Mouse (Mus musculus): Measurements from ENCODE around the gene Saysd1. TPM values are rescaled to one million over a fixed set of nuclear protein-coding genes. Genes with fewer than 3 reads are reported as not detected.

The Saysd1 gene
- polyA plus RNA-seq (2014; fragmentation: Nextera tagmentation; extraction: Ambion mirVana): 9.7 and 12.7 TPM in 2 replicates

DNA sequence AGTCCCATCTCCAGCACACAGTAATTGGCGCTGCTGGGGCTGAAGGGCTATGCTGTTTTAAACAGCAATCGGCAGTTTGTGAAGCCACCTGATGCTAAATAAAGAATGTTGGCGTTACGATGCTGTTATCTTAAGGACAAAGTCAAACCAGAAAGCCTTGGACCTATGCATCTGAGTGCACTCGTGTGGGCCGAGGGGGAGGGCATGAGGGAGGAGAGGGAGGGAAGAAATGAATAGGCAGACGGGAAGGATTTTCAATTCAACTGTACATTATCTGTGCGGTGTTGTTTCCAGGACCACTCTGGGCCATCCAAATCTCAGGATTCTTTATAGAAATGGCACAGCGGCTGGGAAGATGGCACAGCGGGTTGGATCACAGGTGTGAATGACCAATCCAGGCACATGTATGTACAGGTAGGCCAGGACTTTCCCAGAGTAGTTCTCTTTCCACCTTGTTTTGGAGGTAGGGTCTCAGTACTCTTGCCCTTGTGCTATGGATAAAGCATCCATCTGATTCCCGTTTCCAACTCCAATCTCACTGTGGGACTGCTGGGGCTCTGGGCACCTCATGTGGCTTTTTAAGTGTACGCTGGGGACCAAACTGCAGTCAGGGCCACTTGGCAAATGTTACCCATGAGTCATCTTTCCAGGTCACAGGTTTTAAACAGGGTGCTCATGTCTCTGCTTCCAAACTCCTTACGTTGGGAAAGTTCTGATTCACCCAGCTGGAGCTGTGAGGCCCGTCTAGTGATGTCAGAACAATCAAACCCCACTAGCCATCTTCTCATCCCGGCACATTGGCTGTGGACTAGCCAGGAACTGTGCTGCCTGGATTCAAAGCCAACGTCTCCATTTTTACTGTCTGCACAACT is at the start of gene Saysd1:
Gene Saysd1, minus strand, starts transcription at position 51 of the 872 bp plus-strand sequence.
- H3K4me3 ChIP-seq (ENCODE audit: low read depth, low read length): no peak within 1 kb of the TSS
- H3K27me3 ChIP-seq (ENCODE audit: control insufficient read depth, insufficient read depth, low read length): no peaks in the 10 kb centered on the region
- H3K9me3 ChIP-seq (ENCODE audit: control insufficient read depth, low read length): no peaks in the 10 kb centered on the region
- H3K4me2 ChIP-seq (ENCODE audit: low read depth): no peak within 1 kb of the TSS
- H3K27ac ChIP-seq (ENCODE audit: low read depth, low read length): no peak within 1 kb of the TSS
- H3K4me1 ChIP-seq (ENCODE audit: control insufficient read depth, insufficient read depth, low read length): no peaks in the 10 kb centered on the region; the same call in 1 of the 2 replicates
- no peaks in the 10 kb centered on the region for H3K36me3 ChIP-seq (ENCODE audit: control insufficient read depth, insufficient read depth, low read length)
- ATAC-seq (ENCODE audit: insufficient read depth, low FRiP score, low TSS enrichment) (no peak), DNase-seq (ENCODE audit: low spot score) (no peak)
- no peak within 1 kb of the TSS for H3K9ac ChIP-seq (ENCODE audit: low read length)
- 87% methylated on average over 16 of the region's 16 CpGs for WGBS

DNA sequence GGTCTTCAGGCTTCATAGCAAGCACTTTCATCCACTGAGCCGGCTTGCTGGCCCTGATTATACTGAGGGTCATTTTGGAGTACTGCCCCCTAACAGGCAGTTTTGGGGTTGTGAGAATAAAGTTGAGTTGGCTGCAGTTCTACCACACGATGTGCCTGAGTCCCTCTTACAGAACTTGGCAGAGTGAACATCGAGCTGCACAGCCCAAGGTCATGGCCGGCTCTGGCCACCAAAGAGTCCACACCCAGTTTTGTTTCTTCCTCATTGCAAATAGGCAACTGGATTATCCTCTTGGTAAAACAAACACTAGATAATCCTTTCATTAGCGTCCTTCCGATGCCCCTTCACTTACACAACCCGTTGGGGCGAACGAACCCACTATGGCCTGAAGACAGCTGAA is 47.1 kb upstream of the Saysd1 start:
- H3K4me3 ChIP-seq (ENCODE audit: low read depth, low read length): no peak overlapping the region
- no peak for DNase-seq (ENCODE audit: low spot score)
- H3K4me2 ChIP-seq (ENCODE audit: low read depth): no peak overlapping the region
- H3K27ac ChIP-seq (ENCODE audit: low read depth, low read length): no peak overlapping the region
- no peaks in the 10 kb centered on the region for H3K27me3 ChIP-seq (ENCODE audit: control insufficient read depth, insufficient read depth, low read length)
- no peaks in the 10 kb centered on the region for H3K9me3 ChIP-seq (ENCODE audit: control insufficient read depth, low read length)
- no peak for ATAC-seq (ENCODE audit: insufficient read depth, low FRiP score, low TSS enrichment)
- peaks cover 23% of the 10 kb centered on the region for H3K4me1 ChIP-seq (ENCODE audit: control insufficient read depth, insufficient read depth, low read length)
- no peak overlapping the region for H3K9ac ChIP-seq (ENCODE audit: low read length)
- WGBS: 84% methylated on average over 9 of the region's 9 CpGs
- H3K36me3 ChIP-seq (ENCODE audit: control insufficient read depth, insufficient read depth, low read length): no peaks in the 10 kb centered on the region

DNA sequence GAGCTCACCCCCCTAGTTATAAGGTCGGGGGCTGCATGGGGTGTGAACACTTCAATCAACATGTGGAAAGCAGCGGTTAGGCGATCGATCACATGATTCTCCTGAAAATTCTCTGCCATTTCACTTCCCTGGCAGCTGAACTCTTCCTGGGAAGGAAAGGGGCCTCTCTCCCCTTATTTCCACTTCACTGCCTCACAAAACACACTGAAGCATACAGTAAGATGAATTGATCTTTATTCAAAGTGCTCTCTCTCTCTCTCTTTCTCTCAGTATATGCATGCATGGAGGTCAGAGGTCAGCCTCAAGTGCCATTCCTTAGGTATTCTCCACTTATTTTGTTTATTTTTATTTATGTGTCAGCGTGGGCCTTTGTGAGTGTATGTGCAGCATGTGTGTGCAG is 45.4 kb upstream of the Saysd1 start:
- H3K36me3 ChIP-seq (ENCODE audit: control insufficient read depth, insufficient read depth, low read length): no peaks in the 10 kb centered on the region
- H3K27me3 ChIP-seq (ENCODE audit: control insufficient read depth, insufficient read depth, low read length): no peaks in the 10 kb centered on the region
- H3K9me3 ChIP-seq (ENCODE audit: control insufficient read depth, low read length): no peaks in the 10 kb centered on the region
- no peak overlapping the region for H3K4me3 ChIP-seq (ENCODE audit: low read depth, low read length)
- WGBS: 63% methylated on average over 5 of the region's 5 CpGs
- no peak overlapping the region for H3K4me2 ChIP-seq (ENCODE audit: low read depth)
- DNase-seq (ENCODE audit: low spot score) (peak; percentile 33), ATAC-seq (ENCODE audit: insufficient read depth, low FRiP score, low TSS enrichment) (no peak)
- H3K4me1 ChIP-seq (ENCODE audit: control insufficient read depth, insufficient read depth, low read length): peaks cover 35% of the 10 kb centered on the region
- peak overlapping the region; percentile 6; the same call in 1 of the 2 replicates for H3K9ac ChIP-seq (ENCODE audit: low read length)
- H3K27ac ChIP-seq (ENCODE audit: low read depth, low read length): peak overlapping the region; percentile 68

DNA sequence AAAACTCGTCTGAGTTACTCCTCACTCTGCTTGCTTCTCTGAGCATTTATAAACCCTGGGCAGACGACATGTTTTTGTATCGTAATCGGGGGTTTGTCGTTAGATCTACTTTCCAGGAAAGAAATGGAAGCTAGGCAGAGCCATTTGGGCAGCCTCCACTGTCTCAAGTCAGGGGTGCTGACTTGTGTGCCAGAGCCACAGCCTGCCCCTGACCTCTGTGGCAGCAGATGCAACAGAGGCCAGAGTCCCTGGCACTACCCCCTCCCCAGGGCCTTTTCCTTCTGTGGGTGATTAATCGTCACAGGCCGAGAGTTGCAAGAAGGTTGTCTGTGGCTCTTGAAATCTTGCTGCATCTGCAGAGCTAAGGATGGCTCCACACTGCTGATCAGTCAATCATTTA is 44.3 kb upstream of the Saysd1 start:
- Histone ChIP-seq H3K4me1 (ENCODE audit: control insufficient read depth, insufficient read depth, low read length) (peaks cover 41% of the 10 kb centered on the region), H3K36me3 (ENCODE audit: control insufficient read depth, insufficient read depth, low read length) (no peaks in the 10 kb centered on the region), H3K27ac (ENCODE audit: low read depth, low read length) (no peak overlapping the region), H3K4me2 (ENCODE audit: low read depth) (no peak overlapping the region), H3K27me3 (ENCODE audit: control insufficient read depth, insufficient read depth, low read length) (no peaks in the 10 kb centered on the region), H3K4me3 (ENCODE audit: low read depth, low read length) (no peak overlapping the region), H3K9ac (ENCODE audit: low read length) (no peak overlapping the region), H3K9me3 (ENCODE audit: control insufficient read depth, low read length) (no peaks in the 10 kb centered on the region)
- no peak for ATAC-seq (ENCODE audit: insufficient read depth, low FRiP score, low TSS enrichment)
- 81% methylated on average over 7 of the region's 7 CpGs for WGBS
- DNase-seq (ENCODE audit: low spot score): no peak

DNA sequence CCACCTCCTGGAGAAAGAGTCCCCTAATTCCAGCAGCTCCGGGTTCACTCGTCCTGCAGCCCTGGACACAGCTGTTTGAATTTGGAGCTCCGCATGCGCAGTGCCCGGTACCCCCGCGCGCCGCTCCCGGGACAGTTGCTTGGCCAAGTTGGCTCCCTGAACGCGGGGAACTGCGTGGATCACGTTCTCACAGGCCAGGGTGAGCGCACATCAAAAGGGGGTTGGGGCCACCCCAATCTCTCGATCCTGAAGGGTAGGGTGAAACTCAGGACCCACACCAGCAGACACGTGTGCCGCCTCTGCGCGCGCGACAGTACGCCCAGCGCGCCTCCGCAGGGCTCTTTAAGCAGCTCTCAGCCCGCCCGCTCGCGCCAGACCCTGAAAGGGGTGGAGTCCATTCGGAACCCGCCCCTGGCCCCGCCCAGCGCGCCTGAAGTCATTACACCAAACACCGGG is 43.2 kb upstream of the Saysd1 start, which contains the start of gene Kcnk5:
Gene Kcnk5, minus strand, starts transcription at position 344 of the 456 bp plus-strand sequence.
- Histone ChIP-seq H3K9ac (ENCODE audit: low read length) (peak within 1 kb of the TSS; percentile 68), H3K36me3 (ENCODE audit: control insufficient read depth, insufficient read depth, low read length) (no peaks in the 10 kb centered on the region), H3K4me1 (ENCODE audit: control insufficient read depth, insufficient read depth, low read length) (peaks cover 41% of the 10 kb centered on the region), H3K27ac (ENCODE audit: low read depth, low read length) (no peak within 1 kb of the TSS), H3K9me3 (ENCODE audit: control insufficient read depth, low read length) (no peaks in the 10 kb centered on the region), H3K4me3 (ENCODE audit: low read depth, low read length) (peak within 1 kb of the TSS; percentile 57), H3K27me3 (ENCODE audit: control insufficient read depth, insufficient read depth, low read length) (no peaks in the 10 kb centered on the region), H3K4me2 (ENCODE audit: low read depth) (peak within 1 kb of the TSS; percentile 93)
- peak; percentile 94 for DNase-seq (ENCODE audit: low spot score)
- WGBS: under 1% methylated on average over 36 of the region's 36 CpGs
- ATAC-seq (ENCODE audit: insufficient read depth, low FRiP score, low TSS enrichment): peak; percentile 88

DNA sequence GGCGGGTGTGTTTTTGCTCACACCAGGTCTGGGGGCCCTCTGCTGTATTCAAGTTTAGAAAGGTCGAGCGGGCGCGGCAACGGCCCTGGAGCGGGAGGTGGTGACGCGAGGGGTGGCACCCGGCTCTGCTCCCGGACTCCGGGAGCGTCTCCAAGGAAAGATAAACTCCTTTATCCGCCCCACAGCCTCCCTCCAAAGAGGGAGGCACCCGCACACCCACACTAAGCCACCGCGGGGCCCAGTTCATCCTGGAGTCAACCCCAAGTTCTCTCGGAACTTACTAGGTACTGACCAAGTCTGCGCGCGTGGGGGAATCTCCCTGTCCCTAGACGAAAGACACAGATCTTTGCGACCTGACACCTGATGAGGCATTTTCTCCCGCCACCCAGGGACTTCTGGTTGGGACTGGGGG is 42.4 kb upstream of the Saysd1 start:
- H3K27ac ChIP-seq (ENCODE audit: low read depth, low read length): no peak overlapping the region
- ATAC-seq (ENCODE audit: insufficient read depth, low FRiP score, low TSS enrichment): no peak
- H3K27me3 ChIP-seq (ENCODE audit: control insufficient read depth, insufficient read depth, low read length): no peaks in the 10 kb centered on the region
- H3K4me2 ChIP-seq (ENCODE audit: low read depth): peak overlapping the region; percentile 93
- H3K9ac ChIP-seq (ENCODE audit: low read length): peak overlapping the region; percentile 68
- H3K4me1 ChIP-seq (ENCODE audit: control insufficient read depth, insufficient read depth, low read length): peaks cover 41% of the 10 kb centered on the region
- H3K9me3 ChIP-seq (ENCODE audit: control insufficient read depth, low read length): no peaks in the 10 kb centered on the region
- under 1% methylated on average over 24 of the region's 24 CpGs for WGBS
- DNase-seq (ENCODE audit: low spot score): no peak
- H3K4me3 ChIP-seq (ENCODE audit: low read depth, low read length): peak overlapping the region; percentile 57
- no peaks in the 10 kb centered on the region for H3K36me3 ChIP-seq (ENCODE audit: control insufficient read depth, insufficient read depth, low read length)

DNA sequence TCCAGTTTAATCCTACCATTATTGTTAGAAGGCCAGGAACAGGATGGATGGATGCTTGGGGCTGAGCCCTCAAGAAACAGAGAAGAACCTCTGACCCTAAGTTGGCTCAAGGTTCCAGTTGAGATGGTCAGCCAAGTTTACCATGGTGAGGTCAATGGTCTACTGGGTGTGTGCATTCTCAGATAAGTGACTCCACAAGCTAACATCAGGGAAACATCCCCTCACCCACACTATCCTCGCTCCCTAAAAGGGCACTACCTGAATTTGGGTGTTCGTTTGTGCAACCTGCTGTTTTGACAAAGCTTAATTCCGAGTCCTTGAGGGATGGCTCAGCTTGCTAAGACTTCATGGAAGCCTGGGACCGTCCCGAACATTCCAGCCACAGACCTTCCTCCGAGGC is 42.0 kb upstream of the Saysd1 start:
- no peaks in the 10 kb centered on the region for H3K27me3 ChIP-seq (ENCODE audit: control insufficient read depth, insufficient read depth, low read length)
- DNase-seq (ENCODE audit: low spot score) (no peak), ATAC-seq (ENCODE audit: insufficient read depth, low FRiP score, low TSS enrichment) (no peak)
- H3K9ac ChIP-seq (ENCODE audit: low read length): peak overlapping the region; percentile 68
- H3K36me3 ChIP-seq (ENCODE audit: control insufficient read depth, insufficient read depth, low read length): no peaks in the 10 kb centered on the region
- WGBS: 9% methylated on average over 6 of the region's 6 CpGs
- H3K4me1 ChIP-seq (ENCODE audit: control insufficient read depth, insufficient read depth, low read length): peaks cover 41% of the 10 kb centered on the region
- no peak overlapping the region for H3K27ac ChIP-seq (ENCODE audit: low read depth, low read length)
- no peaks in the 10 kb centered on the region for H3K9me3 ChIP-seq (ENCODE audit: control insufficient read depth, low read length)
- H3K4me2 ChIP-seq (ENCODE audit: low read depth): peak overlapping the region; percentile 93
- peak overlapping the region; percentile 57 for H3K4me3 ChIP-seq (ENCODE audit: low read depth, low read length)

DNA sequence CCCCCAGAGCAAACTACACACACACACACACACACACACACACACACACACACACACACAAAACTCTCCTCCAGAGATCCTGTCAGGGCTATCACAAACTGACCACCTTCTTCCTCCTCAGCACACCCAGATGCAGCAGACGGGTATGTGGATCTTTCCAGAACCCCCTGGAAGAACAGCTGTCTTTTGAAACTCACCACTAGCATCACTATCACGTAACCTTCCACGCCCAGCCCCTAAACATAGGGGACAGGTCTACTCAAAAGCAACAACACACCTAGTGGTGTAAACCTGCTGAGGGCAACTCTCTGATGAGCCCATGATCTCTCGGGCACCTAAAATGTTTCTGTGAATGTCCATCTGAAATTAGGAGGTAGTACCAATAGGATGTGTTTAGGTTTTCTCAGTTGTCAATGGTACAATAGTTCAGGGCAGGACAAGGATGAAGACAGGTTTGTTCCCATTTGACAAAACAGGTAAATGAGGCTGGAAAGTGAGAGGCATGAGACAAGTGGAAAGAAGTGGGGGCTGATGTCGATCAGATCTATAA is 41.5 kb upstream of the Saysd1 start:
- H3K4me1 ChIP-seq (ENCODE audit: control insufficient read depth, insufficient read depth, low read length): peaks cover 41% of the 10 kb centered on the region
- WGBS: 75% methylated on average over 5 of the region's 5 CpGs
- H3K4me2 ChIP-seq (ENCODE audit: low read depth): peak overlapping the region; percentile 93
- no peaks in the 10 kb centered on the region for H3K27me3 ChIP-seq (ENCODE audit: control insufficient read depth, insufficient read depth, low read length)
- peak overlapping the region; percentile 57; the same call in 1 of the 2 replicates for H3K4me3 ChIP-seq (ENCODE audit: low read depth, low read length)
- no peaks in the 10 kb centered on the region for H3K36me3 ChIP-seq (ENCODE audit: control insufficient read depth, insufficient read depth, low read length)
- no peak for DNase-seq (ENCODE audit: low spot score)
- no peaks in the 10 kb centered on the region for H3K9me3 ChIP-seq (ENCODE audit: control insufficient read depth, low read length)
- H3K9ac ChIP-seq (ENCODE audit: low read length): no peak overlapping the region
- no peak for ATAC-seq (ENCODE audit: insufficient read depth, low FRiP score, low TSS enrichment)
- no peak overlapping the region for H3K27ac ChIP-seq (ENCODE audit: low read depth, low read length)

Measured in neural tube, embryonic 11.5 days (tissue).